Mouse (Mus musculus) bone marrow, adult 2 months (tissue): Measurements from ENCODE around the gene Kcnq1. TPM values are rescaled to one million over a fixed set of nuclear protein-coding genes. Genes with fewer than 3 reads are reported as not detected.

Experiments
- H3K27ac ChIP-seq: fragments of 200-500 bp; 2 replicates; pipeline ENCODE4 v1.5.1; 2012; ENCODE audit warnings: low read depth, mild to moderate bottlenecking, control low read depth, inconsistent platforms, low read length; ENCODE audit not compliant: control insufficient read depth, poor library complexity, insufficient read depth
- H3K4me1 ChIP-seq: fragments of 200-500 bp; 2 replicates; pipeline ENCODE4 v1.6.1; 2011; ENCODE audit warnings: low read length; ENCODE audit not compliant: control insufficient read depth, insufficient read depth
- H3K4me3 ChIP-seq: fragments of 200-500 bp; replicated peaks from 2 replicates; pipeline ENCODE3; 2011; ENCODE audit warnings: mild to moderate bottlenecking, low read depth, low read length, control low read depth; ENCODE audit not compliant: control insufficient read depth
- CTCF ChIP-seq: fragments of 200-500 bp; IDR thresholded peaks from 2 replicates; pipeline ENCODE4 v1.5.1; 2011; ENCODE audit warnings: low read length, control low read depth; ENCODE audit not compliant: control insufficient read depth, insufficient read depth
- POLR2A ChIP-seq: fragments of 200-500 bp; IDR thresholded peaks from 2 replicates; pipeline ENCODE4 v1.6.1; 2011; ENCODE audit warnings: low read depth, mild to moderate bottlenecking, control low read depth, low read length, borderline replicate concordance; ENCODE audit not compliant: control insufficient read depth
- WGBS: fragments of 180-500 bp; shearing (Covaris S2); methylation state at CpG from one replicate; pipeline ENCODE4 v1.1.7; 2018; 5-methylcytosine and 5-hydroxymethylcytosine counted together
- polyA plus RNA-seq: library from polyadenylated mRNA; stranded (reverse); fragments of >200 nt; gene quantifications from 2 replicates; pipeline ENCODE4 v1.2.4, GENCODE M21; 2011; ENCODE audit warnings: low replicate concordance; ENCODE audit not compliant: missing spikeins, insufficient read depth, insufficient read length

Kcnq1 gene
- polyA plus RNA-seq, 1 experiment = 1.3 TPM

- no peak for TF ChIP-seq CTCF
- TF ChIP-seq POLR2A = no peak
- Histone ChIP-seq H3K4me3 (no peak overlapping the region), H3K4me1 (no peaks in the 10 kb centered on the region), H3K27ac (no peak overlapping the region)
- WGBS = 57% methylated on average over 1 of the region's 1 CpGs
Measured at GRCm38 (mm10) chr7:143359762-143360161, 253.6 kb downstream of the Kcnq1 start.

- Histone ChIP-seq H3K4me3 (no peak overlapping the region), H3K27ac (no peak overlapping the region), H3K4me1 (no peaks in the 10 kb centered on the region)
- TF ChIP-seq CTCF (no peak), POLR2A (no peak)
- WGBS = 73% methylated on average over 5 of the region's 5 CpGs
Measured at GRCm38 (mm10) chr7:143360776-143361175, 254.6 kb downstream of the Kcnq1 start.

DNA sequence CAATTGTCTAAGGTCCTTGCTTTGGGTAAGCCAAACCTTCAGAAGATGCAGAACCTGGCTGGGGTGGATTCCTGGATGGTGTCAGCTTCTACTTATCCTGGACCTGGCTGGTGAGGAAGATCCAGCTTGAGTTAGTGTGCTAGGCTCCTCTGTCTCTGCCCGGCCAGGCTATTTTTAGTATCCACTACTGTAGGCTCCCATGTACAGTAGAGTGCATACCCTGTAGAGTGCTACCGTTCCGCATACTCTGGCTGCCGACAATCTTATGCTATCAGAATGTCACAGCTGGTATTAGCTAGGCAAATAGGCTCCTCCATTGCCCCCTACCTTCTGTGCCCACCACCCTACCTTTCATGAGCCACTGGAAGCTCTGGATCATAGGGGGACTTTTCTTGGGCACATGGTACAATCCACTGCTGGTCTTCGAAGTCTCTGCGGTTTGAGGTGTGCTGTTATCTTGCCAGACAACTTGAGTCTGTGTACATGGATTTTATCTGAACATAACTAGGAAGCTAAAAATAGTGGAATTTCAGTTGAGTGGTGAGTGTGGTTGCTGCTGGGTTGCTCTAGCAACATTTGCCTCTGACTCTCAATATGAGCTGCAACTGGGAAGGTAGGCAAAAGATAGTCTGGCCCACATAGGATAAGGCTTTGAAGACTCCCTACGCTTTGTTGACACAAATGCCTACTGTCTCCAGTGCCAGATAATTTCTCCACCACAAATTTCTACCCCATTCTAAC, 258.1 kb downstream of the Kcnq1 start:
- H3K4me3 ChIP-seq = no peak overlapping the region
- no peaks in the 10 kb centered on the region for H3K4me1 ChIP-seq
- no peak overlapping the region for H3K27ac ChIP-seq
- TF ChIP-seq POLR2A = no peak
- no peak for TF ChIP-seq CTCF
- 57% methylated on average over 7 of the region's 7 CpGs for WGBS

DNA sequence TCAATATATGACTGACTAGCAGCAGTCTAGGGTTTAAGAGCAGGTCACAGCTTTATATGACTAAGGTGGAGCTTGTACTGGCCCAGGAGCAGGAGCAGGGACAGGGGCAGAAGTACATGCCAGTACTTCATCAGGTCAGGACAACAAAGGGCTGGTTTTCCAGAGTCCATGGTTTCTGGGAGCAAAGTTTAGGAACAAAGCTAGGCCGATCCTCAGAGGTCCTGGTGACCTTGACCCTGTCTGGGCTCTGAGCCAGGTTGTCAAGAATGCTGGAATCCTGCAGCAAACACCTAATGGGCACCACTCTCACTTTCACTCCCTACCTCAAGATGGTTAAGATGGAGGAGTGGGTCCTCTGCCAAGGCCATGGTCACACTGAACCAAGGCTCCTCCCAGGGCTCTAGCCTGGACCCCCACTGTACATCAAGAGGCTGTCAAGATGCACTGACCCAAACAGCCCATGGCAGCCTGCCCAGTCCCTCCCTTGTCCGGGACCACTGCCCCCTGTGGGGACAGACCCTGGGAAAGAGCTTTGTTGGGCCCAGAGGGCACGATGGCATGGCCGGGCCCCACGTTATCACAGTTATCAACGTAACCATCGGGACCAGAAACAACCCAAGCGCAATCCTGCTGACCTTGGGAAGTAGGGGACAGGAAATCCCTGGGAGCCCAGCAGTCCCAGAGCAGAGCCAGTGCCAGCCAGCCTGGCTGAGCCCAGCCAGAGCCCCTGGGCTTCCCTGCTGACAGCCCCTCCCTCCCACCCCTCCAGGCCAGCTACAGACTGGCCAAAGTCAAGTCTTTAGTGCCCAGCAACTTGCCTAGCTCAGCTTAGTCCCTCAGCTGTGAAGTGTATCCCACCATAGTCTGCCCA, 259.0 kb downstream of the Kcnq1 start:
- TF ChIP-seq POLR2A (no peak), CTCF (no peak)
- Histone ChIP-seq H3K4me1 (no peaks in the 10 kb centered on the region), H3K4me3 (no peak overlapping the region), H3K27ac (no peak overlapping the region)
- 84% methylated on average over 8 of the region's 8 CpGs for WGBS

- 51% methylated on average over 20 of the region's 20 CpGs for WGBS
- no peak for TF ChIP-seq CTCF
- no peak for TF ChIP-seq POLR2A
- H3K27ac ChIP-seq = no peak overlapping the region
- H3K4me1 ChIP-seq = no peaks in the 10 kb centered on the region
- H3K4me3 ChIP-seq = no peak overlapping the region
Measured at GRCm38 (mm10) chr7:143367366-143368266, 261.5 kb downstream of the Kcnq1 start.

DNA sequence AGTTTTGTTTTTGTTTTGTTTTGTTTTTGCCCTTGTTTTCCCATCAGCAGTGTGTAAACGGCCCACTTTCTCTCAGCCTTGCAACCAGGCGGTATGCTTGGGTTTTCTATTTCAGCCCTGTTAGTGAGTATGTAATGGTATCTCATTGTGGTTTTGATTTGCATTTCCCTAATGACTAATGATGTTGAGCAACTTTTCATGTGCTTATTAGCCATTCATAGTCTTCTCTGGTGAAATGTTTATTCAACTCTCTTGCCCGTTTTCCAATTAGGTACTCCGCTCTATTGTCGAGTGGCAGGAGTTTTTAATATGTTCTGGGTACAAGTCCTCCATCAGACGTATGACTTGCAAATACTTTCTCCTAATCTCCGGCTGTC, 262.1 kb downstream of the Kcnq1 start:
- 54% methylated on average over 7 of the region's 7 CpGs for WGBS
- no peak overlapping the region for H3K4me3 ChIP-seq
- no peak overlapping the region for H3K27ac ChIP-seq
- H3K4me1 ChIP-seq = no peaks in the 10 kb centered on the region
- TF ChIP-seq CTCF (no peak), POLR2A (no peak)

DNA sequence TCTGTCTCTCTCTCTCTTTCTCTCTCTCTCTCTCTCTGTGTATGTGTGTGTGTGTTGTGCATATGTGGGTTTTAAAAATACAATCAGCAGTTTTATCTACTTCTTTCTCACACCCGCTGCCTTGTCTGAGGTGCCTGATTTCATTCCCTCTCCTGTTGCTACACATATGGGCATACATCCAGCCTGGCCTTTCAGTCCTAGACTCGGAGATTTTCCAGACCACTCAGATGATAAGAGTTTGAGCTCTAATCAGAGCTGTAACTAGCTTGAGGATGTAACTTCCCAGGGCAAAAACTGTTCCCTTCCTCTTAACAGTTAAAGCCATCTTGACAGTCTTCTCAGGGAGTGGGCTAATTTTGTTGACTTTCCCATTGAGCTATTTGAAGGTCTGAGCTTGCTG, 265.2 kb downstream of the Kcnq1 start:
- Histone ChIP-seq H3K27ac (no peak overlapping the region), H3K4me1 (no peaks in the 10 kb centered on the region; the same call in 1 of the 2 replicates), H3K4me3 (no peak overlapping the region)
- 70% methylated on average over 2 of the region's 2 CpGs for WGBS
- no peak for TF ChIP-seq CTCF
- TF ChIP-seq POLR2A = no peak
